Mouse (Mus musculus) cerebellum, adult 11-12 months (tissue): ENCODE results near the gene Tff3.

ENCODE experiments used
- DNase-seq: peaks from one replicate; pipeline ENCODE4 v3.0.0; 2022

The Tff3 gene

DNA sequence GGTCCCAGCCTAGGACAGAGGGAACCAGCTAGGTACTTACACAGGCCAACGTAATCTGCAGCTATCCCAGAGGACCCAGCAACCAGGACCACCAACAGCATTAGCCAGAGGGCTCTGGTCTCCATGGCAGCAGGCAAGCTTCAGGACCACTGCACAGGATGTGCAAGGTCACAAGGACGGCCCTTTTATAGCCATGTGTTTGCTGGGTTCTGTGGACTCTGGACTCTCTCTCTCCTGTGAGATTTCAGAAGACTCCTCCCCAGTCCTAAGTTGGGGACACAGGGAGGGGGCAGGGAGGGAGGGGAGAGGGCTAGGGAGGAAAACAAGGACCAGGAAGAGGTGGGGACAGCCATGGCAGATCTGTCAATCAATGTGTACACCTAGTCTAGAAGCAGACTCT lies at the start of gene Tff3:
Gene Tff3 (minus strand): TSS at position 195 of the 400 bp plus-strand sequence.
- no peak for DNase-seq

DNA sequence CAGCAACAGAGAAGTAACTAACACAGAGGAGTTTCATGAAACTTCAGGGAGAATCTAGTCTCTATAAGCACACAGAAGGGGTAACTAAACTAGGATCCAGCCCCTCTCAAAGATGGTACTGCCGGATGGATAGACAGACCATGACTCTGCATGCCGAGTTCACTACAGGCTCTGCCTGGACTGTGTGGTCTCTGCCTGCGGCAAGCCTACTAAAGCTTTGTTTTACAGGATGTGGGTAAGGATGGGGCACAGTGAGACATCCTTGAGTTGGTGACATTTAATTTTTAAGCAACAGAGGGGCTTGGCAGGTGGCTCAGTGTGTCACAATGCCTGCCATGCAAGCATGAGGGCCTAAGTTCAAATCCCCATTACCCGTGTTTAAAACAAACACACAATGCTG lies 46.9 kb upstream of the Tff3 start:
- no peak for DNase-seq

GRCm38 (mm10) chr17:31169796-31170195 lies 40.4 kb upstream of the Tff3 start:
- DNase-seq: no peak

DNA sequence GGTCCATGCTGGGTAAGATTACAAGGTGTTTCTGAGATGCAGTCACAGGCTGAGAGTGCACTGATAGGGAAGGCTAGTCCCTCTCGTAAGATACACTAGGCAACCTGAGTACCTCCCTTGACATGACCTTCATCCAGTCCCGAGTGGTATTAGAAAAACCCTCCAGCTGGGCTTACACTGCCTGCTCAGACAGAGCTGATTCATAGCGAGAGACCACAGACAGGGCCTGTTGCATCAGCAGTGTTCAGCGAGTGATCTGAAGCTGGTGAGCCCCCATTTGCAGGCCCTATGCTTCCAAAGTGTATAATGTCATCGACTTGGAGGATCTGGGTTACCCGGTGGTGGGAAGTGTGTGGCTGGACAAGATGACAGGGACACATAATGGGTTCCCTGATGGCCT lies 35.7 kb upstream of the Tff3 start, which contains the start of gene Tff1:
Gene Tff1 (minus strand): TSS at position 151 of the 400 bp plus-strand sequence.
- DNase-seq: no peak

DNA sequence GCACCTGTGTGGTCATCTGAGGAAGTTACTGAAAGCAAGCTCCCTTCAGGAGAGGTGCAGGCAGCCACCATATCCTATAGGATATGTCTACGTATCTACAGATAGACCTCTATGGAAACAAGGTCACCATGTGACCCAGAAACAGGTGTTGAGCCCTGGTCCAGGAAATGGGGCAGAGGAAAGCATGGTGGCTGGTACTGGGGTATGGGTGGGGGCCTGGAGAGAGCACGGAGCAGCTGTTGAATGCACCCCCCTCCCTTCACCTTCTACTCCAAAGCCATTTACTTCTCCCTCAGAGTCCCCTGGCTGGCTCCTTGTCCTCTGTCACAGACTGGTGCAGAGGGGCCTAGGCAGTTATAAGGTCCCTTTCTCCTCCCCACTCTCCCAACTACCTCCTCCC lies 34.4 kb upstream of the Tff3 start:
- DNase-seq: no peak

- no peak for DNase-seq
Observed at GRCm38 (mm10) chr17:31162607-31163006, 33.2 kb upstream of the Tff3 start.

- no peak for DNase-seq
Observed at GRCm38 (mm10) chr17:31160291-31160690, 30.8 kb upstream of the Tff3 start.

- DNase-seq: no peak
Observed at GRCm38 (mm10) chr17:31157921-31158320, 28.5 kb upstream of the Tff3 start.

- no peak for DNase-seq
Observed at GRCm38 (mm10) chr17:31153785-31154184, 24.3 kb upstream of the Tff3 start.

GRCm38 (mm10) chr17:31152966-31153499 lies 23.6 kb upstream of the Tff3 start:
- DNase-seq: no peak

DNA sequence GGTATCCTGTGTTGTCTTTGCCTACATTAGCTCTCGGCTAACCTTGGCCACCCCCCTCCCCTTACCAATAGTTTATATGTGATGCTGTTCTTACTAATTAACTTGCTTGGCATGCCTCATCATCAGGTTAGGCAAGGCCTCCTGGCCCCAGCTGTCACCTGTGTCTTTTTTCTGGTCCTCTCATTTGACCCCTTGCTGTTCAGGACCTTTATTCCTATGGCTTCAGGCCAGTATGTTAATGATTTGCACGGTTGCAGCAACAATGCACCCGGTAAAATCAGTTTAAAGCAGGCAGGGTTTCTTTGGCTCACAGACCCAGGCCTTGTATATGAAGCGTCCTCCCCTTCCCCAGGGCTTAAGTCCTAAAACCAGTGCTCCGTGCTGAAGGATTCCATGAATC lies 23.1 kb upstream of the Tff3 start:
- DNase-seq: no peak

- no peak for DNase-seq
Observed at GRCm38 (mm10) chr17:31145998-31146397, 16.6 kb upstream of the Tff3 start.

GRCm38 (mm10) chr17:31144040-31145037 lies 14.9 kb upstream of the Tff3 start, which contains the start of gene Tff2:
TSS of gene Tff2 (minus strand) at chr17:31144282.
- DNase-seq: no peak

GRCm38 (mm10) chr17:31142116-31142515 lies 12.7 kb upstream of the Tff3 start:
- DNase-seq: no peak

DNA sequence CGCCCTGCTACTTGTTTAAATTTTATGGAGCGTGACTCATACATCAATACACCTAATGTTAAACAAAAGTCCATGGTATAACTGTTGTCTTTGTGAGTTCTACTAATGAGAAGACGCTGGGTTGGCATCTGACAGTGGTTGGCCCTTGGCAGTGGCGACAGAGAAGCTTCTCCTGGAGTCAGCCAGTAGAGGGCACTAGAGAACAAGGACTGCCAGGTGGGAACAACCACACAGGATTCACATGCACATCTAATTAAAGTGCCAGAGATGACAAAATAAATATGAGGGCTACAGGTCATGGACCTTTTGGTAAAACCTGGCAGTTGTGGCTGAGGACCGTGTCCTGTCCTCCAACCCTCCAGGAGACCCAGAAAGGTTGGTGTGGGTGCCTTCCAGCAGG lies 9.0 kb upstream of the Tff3 start:
- peak; percentile 78 for DNase-seq

GRCm38 (mm10) chr17:31136821-31137220 lies 7.4 kb upstream of the Tff3 start:
- no peak for DNase-seq

- DNase-seq: no peak
Observed at GRCm38 (mm10) chr17:31136291-31136690, 6.8 kb upstream of the Tff3 start.

DNA sequence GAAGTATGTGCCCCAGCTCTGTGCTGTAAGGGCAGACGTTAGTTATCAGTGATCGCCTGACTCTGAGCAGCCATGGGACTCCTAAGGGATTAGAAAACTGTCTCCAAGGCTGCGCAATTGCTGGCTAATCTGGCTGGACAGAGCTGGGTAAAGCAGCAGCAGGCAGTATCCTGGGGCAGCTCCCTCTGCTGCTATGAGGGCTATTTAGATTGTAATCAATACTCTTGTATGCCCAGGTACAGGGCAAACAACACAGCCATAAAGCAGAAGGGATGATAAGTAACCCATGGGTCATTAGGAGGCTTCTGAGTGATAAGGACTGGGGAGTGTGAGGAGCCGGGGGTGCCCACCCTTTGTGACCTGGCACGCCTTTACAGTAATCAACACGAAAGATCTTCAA lies 5.5 kb upstream of the Tff3 start:
- no peak for DNase-seq

GRCm38 (mm10) chr17:31133776-31134175 lies 4.3 kb upstream of the Tff3 start:
- DNase-seq: no peak

DNA sequence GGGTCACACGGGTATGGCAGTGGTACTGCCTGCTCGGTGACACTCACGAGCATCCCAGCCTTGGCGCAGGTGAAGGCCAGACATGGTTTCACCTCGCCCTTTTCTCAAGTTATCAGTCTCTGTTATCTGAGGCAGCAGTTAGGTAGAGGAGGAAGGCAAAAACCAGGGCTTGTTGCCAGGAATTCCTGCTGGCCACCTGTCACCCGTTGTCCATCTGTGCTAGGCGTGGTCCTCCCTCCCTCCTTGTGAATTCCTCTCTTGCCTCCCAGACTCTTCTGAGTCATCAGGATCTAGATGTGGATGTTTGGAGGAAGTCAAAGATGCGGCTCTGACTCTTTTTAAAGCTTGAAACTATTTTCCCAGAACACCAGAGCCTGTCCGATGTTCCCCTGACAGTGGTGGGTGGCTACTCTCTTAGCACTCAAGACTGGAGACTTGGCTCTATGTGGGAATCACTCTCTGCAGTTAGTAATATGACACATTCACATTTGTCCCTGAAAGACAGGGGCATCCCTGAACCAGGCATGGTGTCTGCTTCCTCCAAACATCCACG lies 1.9 kb upstream of the Tff3 start:
- peak; percentile 95 for DNase-seq

GRCm38 (mm10) chr17:31128708-31129318 lies 633 bp downstream of the Tff3 start:
- DNase-seq: peak; percentile 66

DNA sequence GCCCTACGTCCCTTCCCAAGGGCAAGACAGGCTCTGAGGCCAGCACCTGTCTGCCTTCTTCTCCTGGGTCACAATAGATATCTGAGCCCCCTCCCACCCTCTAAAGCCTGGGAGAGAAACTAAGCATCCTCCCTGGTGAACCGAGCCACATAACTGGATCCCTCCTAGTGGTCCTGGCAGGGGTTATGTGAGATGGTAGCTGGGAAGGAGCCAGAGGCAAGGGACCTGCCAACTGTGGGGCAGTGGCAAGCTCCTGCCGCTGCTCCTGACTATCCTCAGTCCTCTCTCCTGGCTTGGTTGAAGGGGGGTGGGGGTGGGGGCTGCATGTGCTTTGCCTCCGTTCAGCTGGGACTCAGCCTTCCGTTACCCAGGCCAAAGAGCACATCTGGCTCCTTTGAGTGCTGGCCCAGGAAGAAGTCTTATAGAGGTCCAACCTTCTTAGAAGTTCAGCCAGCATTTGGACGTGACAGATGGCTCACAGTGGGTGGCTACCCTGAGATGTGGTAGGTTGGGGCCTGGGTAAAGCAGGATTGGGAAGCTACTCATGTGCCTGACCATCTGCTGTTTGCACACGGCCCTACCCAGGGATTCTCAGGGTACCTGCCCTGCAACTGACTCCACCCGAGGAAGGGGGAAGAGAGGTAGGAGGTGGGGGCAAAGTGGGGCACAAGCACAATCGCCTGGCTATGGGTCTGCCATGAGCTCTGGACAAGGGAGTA lies 3.7 kb downstream of the Tff3 start:
- peak; percentile 98 for DNase-seq

DNA sequence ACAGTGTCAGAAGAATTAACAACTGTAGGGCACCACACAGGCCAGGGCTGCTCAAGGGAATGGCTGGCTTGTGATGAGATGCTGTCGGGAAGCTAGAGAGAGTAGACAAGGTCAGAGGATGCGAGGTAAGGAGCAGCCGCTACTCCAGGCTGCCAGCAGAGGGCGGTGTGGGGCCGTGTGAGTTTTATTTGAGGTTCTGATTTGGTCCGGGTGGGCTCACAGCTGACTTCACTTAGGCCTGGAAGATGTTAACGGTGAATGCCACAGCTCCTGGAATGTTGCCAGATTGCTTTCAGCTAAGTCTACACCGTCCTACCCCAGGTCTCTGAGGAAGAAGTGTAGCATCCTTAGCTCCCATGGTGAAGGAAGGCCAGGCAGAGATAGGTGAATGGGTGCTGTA lies 7.5 kb downstream of the Tff3 start:
- DNase-seq: peak; percentile 72
